Mouse (Mus musculus) naive thymus-derived CD4-positive, alpha-beta T cell, adult 2 months (primary cell): ENCODE results near the gene Gm20696.
A peak's percentile ranks its signal among the peaks of the same experiment; 100 is the strongest.

Experiments
- DNase-seq: peaks from one replicate; pipeline ENCODE4 v3.0.0-alpha.2; 2011; ENCODE audit warnings: low read depth

The Gm20696 gene

DNA sequence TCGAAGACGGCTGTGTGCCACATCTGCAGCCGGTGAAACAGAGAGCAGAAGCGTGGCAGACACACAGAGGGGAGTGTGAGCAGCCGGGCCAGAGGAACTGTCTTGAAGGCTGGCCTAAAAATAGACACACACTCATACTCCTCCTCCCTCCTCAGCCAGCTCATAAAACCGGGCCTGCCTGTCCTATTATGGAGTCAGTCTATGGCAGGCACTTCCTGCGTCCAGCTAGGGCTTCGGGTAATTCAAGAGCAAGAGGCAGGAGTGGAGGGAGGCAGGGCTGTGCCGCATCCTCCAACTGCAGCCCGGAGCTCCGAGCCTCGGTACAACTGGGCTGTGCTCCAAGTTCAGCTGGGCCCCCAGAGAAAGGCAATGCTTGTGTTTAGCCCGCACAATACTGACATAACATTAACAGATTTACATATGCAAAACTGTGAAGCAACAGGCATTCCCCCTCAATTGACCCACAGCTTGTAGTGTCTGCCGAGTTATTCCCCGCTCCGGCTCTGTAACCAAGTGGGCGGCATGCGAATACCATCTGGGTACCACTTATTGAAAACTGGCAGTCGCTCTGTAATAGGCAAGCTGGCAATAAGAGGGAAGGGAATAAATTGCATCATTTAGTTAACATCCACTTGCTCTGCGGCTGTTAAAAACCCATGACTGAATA lies 181.2 kb downstream of the Gm20696 start:
- peak; percentile 60 for DNase-seq

DNA sequence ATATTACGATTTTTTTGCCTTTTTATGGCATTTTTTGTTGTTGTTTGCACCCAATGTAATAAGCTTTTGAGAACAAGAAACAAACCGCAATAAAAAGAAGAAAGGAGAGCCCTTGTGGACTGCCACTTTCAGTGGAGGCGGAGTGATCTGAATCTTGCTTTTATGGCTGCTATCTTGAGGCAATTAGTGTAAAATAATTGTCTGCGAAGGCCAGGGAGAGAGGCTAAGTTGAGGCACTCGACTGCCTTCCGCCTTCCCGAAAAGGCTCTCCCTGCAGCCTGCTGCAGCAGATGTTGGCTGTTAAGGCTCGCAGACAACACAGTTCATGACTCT lies 181.7 kb downstream of the Gm20696 start:
- DNase-seq, result no peak

DNA sequence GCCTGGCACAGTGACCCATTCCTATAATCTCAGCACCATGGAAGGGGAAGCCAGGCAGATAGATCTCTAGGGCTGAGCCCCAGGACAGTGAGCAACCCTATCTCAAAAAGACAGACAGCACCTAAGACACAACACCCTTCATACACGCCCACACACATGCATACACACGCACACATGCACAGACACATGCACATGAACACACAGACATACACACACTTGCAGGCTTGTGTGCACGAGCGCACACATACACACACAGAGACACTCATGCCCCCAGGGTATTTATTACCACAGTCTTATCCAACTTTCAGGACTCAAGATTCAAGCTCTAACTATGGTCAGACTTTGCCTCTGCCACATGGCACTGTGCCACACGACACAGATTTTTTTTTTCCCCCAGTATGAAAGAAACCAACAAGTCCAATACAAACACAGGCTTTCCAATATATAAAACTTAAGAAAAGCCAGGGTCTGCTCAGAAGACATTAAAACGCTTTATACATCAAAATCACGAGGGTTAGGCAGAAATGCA lies 182.3 kb downstream of the Gm20696 start:
- DNase-seq, result no peak

DNA sequence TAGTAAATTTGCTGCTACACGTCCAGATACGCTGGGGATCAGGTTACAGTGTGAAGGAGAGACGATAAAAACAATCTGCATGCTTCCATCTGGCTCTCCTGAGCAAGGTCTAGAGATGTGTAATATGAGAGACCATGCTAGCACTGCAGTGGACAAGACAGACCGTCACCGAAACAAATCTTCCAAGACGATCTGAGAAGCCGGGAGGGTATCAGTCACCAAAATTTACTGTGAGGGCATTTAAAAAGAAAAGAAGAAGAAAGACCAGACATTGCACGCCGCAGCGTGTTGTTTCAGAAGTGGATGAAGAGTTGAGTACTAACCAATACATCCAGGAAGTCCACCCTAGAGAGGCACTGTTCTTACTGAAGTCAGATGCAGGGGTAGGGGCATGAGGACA lies 183.0 kb downstream of the Gm20696 start:
- no peak for DNase-seq

DNA sequence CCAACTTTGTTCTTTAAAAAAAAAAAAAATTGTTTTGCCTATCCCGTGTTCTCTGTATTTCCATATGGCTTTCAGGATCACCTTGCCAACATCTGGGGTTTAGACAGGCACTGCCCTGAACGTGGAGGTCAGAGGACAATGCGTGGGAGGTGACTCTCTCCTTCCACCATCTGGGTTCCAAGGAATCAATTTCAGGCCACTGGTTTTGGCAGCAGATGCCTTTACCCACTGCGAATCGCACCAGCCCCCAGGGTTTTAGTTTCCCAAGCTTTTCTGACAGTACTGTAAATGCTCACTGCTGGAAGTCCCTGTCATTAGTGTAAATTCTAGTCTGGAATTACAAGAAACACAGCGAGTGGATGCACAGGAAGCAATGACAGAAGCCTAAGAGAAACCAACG lies 185.0 kb downstream of the Gm20696 start:
- no peak for DNase-seq

DNA sequence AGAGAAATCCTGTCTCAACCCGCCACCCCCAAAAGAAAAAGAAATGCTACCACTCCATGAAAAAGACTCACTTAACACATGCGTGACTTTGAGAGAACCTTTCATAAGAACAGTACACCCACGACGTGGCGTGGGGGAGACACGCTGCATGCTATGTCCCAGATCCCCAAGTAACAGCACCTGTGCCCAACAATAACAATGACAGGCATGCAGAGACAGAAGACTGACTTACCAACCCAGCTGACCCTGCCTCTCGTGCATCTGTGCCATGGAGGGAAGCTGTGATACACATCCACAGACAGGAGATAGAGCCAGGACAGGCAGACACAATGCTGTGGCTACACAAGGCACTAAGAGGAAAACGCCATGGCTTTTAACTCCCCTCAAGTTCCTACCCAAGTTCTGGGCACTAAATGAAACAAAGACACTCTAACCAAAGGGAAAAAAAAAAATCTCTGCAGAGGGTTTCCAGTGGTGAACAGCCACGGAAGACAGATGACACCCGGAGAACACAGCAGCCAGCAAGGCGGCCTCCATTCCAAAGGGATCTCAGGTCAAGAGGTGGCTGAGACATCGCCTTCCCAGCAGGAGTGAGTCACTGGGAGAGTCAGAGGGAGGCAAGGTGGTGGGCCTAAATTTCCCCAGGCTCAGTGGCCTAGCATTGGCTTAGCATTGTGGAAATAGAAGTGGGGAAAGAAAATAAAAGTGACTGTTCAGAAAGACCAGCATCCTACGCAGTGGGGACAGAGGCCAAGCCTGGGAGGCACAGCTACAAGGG lies 187.5 kb downstream of the Gm20696 start:
- DNase-seq, result no peak

DNA sequence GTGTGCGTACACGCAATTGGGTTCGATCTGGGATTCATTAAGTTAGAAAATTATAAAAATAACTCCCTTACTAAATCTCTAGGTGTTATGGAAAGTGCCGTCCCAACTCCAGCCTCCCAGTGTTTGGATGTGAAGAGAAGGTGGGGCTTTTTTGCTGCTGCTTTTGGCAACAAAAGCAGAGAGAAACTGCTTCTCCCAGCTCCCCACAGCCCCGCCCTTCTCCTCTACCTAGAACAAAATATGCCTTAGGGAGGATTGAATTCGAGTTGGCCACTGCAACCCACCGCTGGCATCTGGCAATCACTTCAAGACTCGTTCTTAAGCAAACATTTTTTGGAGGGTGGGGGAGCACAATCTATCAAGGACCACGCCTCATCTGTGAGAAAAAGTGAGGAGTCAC lies 191.6 kb downstream of the Gm20696 start:
- no peak for DNase-seq

DNA sequence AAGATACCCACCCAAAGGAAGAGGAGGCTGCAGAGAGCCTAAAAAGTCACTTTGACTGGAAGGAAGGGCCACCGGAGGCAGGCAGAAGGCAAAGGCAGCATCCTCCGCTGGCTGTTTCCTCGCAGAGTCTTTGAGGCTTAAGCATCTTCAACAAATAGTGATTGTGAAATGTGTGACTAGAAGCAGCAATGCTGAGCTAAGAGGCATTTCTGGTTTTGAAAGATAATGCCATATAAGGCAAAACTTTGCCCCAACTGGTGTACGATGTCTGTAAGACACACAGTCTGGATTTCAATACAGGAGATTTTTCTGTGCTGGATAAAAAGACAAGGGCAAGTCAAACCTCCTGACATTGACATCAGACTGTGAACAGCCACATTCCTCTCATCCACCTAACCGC lies 195.7 kb downstream of the Gm20696 start:
- no peak for DNase-seq

DNA sequence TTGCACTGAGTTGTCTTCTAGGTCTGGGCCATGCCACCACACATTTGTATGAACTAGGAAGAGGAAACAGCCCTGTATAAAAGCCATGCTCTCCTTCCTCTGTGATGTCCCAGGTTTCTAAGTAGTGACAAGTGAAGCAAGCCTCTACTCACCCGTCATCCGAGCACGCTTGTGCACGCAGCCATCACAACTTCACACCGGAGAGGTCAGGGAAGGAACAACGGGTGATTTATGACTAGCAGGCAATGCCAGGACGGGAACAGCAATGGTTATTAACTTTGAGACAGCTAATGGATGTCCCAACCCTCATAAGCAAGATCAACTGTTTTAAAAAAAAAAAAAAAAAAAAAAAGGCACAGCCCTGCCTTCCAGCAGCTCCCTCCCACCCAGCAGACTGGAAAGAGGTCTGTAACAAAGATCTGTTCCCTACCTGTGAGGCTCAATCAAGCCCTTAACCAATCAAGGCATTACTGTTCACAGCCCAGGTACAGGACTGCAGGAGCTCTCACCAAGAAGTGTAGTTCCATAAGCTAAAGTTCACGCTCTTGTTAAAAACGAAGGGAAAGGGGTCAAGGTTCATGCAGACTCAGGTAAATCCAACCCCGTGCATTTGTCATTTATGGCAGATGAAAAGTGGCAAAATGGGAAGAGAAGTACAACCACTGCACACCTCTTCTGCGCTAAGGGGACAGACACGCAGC lies 197.3 kb downstream of the Gm20696 start:
- DNase-seq, result no peak

DNA sequence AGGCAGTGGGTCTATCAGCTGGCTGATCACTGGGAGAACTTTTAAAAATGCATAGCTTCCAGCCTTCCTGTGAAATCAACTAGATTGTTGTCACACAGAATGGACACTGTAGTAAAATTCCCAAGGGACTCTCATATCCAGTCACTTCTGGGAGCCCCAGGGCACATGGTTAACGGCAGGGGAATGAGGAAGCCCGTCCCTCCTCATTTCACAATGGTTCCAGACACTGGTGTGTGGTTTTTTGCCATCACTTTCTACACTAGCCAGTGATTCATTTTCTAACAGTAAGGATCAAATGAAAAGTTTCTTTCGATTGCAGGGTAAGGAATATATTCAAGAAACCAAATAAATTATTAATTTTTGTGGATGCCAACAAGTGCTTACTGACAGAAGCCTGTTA lies 198.8 kb downstream of the Gm20696 start:
- no peak for DNase-seq

DNA sequence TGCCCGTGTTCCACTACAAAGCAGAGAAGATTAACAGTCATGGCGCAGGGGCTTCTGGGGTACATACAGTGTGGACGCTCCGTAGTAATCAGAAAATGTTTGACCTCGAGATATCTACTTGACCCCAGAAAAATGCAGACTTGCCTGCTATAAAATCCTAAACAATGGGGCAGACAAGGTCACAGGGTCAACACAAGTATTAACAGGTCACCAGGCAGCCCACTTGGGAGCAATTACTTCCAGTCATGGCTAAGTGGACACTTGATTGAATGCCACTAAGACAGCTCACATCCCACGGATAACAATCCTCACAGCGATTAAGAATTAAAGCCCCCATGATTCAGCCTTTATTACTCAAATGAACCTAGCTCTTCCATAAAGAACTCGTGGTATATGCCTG lies 199.5 kb downstream of the Gm20696 start:
- DNase-seq, result no peak

DNA sequence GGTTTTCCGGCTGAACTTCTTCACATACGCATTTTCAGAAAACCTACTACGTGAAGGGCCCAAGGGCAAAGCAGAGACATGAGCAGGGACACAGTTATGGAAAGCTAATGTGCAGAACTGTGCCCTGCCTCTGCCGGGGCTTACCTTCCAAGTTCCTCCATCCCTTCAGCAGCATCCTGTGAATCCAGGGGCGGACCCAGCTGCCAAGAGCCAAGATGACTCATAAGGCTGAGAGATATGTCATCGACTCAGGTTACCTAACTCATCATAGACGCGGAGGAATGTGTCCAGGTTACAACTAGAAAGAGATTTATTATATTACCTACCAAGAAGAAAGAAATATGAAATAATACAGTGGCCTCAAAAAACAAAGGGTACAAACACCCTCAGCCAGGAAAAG lies 200.2 kb downstream of the Gm20696 start:
- DNase-seq, result no peak

DNA sequence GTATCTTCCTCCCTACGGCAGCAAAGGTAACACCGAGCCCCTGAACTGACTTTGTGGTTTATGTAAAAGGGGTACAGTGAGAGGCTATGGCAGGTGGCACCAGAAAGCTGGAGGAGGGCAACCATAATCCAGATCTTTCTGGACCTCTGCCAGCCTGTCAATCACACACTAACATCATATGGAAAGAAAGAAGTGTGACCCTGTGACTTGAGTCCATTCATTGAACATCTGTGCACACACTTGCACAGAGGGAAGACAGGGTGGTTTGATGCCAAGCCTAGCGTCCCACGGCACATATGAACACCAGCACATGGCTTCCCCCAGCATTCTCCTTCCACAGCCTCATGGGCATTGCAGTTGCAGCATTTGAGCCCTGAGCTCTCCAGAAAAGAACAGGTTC lies 202.1 kb downstream of the Gm20696 start:
- DNase-seq, result no peak

DNA sequence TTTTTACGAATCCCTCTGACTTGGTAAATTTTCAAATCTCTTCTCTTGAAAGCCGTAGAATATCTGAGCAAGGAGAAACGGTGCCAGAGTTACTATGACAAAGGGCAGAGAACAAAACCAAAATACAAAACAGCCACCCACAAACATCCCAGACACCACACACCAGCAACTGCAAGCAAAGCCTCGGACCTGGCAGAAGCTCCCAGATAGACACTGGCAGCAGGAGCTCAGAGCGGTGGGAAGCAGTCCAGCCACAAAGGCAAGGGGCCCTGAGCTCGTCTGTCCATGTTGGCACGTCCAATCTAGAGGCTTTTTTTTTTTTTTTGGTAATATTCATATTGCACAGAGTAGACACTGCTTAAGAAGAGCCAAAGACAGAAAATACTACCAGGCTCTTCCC lies 202.7 kb downstream of the Gm20696 start:
- DNase-seq, result no peak

DNA sequence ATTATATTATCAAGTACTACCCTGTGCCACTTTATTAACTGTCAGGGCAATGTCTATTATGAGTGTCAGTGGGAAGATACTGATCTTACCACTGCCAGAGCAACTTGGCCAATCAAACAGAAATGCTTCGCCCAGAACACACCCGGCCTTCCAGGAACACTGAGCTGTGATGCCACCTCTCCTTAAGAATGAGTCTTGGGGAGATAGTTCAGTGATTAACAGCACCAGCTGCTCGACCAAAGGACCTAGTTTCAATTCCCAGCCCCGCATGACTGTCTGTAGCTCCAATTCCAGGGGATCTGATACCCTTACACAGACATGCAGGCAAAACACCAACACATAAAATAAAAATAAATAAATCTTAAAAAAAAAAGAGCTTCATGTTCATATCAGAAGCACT lies 207.8 kb downstream of the Gm20696 start:
- no peak for DNase-seq

DNA sequence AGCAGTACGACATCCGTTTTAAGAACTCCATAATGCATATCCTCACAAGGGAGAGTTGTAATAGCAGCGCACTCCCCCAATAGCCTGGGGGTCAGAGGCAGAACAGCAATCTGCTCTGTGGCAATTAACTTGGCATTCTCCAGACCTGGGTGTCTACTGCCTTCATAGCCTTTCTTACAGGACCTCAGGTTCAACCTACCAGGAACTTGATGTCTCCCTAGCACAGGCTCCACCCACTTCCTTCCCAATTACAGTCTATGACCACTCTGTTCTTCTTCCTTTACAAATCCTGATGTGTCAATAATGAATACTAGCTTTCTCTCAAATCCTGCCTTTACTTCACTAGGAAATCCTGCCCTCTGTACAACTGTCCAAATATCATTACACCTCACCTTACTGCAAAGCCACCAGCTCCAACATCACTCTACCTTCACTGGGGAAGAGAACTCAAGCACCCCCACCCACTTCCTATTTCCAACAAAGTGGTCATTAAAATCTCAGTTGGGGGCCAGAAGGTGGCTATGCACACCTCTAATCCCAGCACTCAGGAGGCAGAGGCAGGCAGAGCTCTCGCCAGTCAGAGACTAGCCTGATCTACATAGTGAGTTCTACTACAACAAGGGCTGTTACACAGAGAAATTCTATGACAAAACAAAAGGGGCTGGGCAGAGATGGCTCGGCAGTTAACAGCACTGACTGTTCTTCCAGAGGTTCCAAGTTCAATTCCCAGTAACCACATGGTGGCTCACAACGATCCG lies 212.7 kb downstream of the Gm20696 start:
- no peak for DNase-seq

DNA sequence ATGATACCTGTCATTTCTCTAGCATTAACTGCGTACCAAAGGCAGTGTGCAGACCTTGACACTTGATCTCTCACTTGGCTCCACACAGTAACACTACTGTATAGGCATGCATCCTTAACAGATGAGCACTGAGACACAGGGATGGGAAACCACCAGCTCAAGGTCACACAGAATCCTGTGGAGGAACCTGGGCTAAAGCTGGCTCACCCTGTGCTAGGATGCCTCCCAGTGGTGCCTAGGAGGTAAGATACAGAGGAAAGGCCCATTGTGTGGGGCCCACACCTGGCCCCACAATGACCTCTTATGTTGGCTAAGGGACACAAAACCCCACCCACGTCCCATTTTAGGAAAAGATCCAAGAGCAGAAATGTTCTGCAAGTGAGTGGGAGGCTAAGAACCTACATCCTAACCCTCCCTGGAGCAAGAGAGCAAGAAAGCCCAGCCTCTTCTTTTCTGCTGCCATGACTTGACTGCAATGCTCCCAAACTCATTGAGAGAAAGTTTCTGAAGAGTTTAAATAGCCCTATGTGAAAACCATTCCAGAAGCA lies 213.9 kb downstream of the Gm20696 start:
- DNase-seq, result peak; percentile 83

DNA sequence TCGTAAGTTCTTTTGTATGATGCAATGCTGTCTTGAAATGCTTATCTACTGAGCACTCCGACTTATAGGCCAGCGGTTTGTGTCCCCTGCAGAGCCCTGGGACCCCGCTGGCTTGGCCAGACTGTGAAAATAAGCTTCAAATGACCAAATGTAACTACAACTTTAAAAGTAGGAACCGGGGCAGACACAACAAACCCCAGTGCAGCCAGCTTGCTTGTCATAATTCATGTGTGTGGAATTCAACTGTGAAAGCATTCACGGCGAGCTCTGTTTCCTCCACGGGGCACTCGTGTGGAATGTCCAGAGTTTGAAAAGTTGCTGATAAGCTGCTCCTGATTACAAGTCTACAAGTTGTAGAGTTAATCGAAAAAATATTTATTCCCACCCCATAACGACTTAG lies 215.1 kb downstream of the Gm20696 start:
- DNase-seq, result no peak

DNA sequence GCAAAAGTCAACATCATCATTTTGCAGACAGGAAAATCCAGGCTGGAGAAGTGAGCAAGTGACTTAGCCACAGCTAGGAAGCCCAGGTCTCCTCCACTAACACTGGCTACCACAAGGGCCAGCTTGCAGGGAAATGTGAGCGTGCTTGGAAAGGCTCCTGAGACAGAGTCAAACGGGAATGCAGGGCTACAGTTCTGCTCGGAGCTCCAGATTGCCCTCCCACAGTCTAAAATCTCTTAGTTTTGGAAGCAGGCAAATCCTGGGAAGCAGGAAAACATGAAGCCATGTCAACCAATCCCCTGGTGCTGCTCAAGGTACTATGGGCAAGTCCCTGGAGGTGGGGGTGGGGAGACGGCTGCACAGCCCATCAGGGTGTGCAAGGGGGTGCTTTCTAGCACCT lies 219.2 kb downstream of the Gm20696 start:
- DNase-seq, result no peak

DNA sequence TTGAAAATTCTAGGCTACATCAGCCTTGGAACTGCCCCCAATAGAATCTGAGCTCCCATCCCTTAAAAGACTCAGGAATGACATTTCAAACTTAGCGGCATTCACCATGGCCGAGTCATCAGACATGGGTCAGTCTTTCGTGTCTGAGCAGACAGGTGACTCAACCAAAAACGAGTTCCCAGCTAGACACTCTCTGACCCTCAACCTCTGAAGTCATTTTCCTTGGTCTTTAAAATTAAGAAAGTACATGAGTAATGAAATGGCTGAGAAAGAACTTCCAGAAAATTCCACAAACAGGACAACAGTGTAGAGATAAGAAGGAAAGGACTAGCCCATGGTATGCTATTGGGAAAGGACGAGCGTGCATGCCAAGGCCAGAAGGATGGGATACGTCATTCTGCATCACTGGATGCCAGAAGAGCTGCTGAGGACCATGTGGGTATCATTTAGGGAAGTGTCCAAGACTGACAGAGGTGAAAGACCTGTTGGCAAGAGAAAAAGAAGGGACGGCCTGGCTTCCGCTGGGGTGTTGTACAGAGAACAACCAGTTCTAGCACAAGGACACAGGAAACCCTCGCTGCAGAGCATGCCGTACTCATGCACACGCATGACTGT lies 219.7 kb downstream of the Gm20696 start:
- DNase-seq, result peak; percentile 48

DNA sequence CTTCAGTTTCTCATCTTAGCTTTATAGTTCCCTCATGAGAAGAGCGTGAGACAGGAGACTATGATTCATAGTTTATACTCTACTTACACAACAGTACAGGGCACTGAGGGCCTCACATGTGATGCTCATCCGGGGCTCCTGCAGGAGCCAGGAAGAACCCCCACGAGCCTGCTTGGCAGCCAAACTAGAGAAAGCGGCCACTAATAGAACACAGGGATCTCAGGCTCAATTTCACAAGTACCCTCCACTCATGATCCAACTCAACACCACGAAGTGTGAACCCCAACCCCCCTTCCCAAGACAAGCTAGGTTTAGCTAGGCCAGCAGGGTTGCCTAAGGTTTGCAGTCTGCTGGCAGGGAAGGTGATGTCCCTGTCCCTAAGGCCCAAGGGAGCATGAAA lies 223.1 kb downstream of the Gm20696 start:
- DNase-seq, result peak; percentile 23

DNA sequence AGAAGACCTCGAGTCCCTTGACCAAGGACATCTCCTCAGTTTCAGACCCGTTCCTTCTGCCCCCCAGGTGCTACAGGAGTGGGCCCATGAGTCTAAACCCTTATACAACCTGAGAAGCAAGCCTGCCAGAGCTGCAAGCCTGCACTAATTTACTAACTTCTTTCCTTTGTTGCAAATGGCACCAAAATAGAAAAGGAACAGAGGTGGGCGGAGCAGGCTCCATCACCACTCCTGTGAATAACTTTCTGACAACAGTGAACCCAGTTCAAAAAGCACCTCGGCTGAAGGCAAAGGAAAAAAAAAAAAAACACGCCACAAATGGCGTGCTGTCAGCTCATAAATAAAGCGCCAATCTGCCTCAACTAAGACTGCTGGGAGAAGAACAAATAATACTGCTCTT lies 225.5 kb downstream of the Gm20696 start:
- DNase-seq, result peak; percentile 71
